Mouse (Mus musculus) stomach, postnatal 0 days (tissue): ENCODE data around the gene Haus2.

ENCODE experiments used
- CTCF ChIP-seq: IDR thresholded peaks from 2 replicates; pipeline ENCODE4 v1.5.1; 2016; ENCODE audit warnings: antibody characterized with exemption, low read depth, mild to moderate bottlenecking, moderate library complexity
- EP300 ChIP-seq: optimal IDR thresholded peaks from 2 replicates; pipeline ENCODE3; 2016; ENCODE audit warnings: antibody characterized with exemption

- TF ChIP-seq CTCF (no peak), EP300 (no peak)
Measured at GRCm38 (mm10) chr2:120656711-120657110, 47.5 kb downstream of the Haus2 start.
